Mouse (Mus musculus) B cell, adult 2 months (primary cell): ENCODE measurements around the gene Uchl1.

Source experiments
- DNase-seq, 2 experiments: peaks; one replicate each; pipeline ENCODE4 v3.0.0; 2022

The Uchl1 gene

DNA sequence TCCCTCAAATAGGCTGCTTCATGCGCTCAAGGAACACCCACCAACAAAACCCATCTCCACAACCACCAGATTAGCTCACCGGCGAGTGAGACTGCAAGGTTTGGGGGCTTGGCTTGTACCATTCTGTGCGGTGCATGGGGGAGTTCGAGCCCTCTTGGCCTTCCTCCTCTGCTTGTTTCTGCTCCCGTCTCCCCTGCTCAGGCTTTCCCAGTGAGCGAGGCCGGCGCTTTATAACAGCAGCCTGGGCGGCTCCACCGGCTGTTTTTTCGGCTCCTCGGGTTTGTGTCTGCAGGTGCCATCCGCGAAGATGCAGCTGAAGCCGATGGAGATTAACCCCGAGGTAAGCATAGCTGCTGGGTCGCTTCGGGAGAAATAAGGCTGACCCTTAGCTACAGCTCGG, at the start of gene Uchl1:
Uchl1 (plus strand) TSS at position 109 of the 400 bp plus-strand sequence.
- peak in 1 of 2 experiments; percentile 25 for DNase-seq

- DNase-seq, result no peak
Measured at GRCm38 (mm10) chr5:66627805-66628204, 48.1 kb upstream of the Uchl1 start.

- DNase-seq, result no peak
Measured at GRCm38 (mm10) chr5:66635459-66636079, 40.3 kb upstream of the Uchl1 start.

GRCm38 (mm10) chr5:66642156-66642555, 33.7 kb upstream of the Uchl1 start:
- DNase-seq, result no peak

GRCm38 (mm10) chr5:66643260-66643659, 32.6 kb upstream of the Uchl1 start:
- no peak for DNase-seq

DNA sequence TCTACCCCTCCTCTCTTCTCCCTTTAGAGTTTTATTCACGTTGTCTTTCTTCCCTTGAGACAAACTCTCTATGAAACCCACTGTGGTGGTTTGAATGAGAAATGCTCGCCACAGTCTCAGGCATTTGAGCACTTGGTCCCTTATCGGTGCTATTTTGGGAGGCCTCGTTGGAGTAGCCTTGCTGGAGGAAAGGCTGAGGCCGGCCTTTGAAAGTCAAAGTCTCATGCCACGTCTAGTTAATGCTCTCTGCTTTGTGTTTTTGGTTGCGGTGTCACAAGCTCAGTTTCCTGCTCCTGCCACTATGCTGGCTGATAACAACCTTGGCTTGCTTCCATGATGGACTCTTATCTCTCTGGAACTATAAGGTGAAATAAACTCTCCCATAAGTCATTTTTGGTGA, 28.4 kb upstream of the Uchl1 start:
- DNase-seq, result no peak

DNA sequence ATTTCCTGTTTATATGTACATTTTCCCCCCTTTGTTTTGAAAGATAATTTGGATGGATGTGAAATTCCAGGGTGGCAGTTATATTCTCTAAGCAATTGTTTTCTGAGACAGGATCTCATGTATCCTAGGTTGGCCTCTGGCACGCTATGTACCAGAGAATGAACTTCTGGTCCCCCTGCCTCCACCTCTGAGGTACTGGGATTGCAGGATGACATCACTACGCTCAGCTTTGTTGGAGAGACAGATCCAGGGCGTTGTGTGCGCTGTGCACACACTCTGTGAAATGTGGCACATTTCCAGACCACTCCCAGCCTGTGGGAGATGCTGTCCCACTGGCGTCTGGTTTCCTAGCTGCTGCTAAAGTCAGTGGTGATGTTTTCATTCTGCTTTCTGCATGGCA, 21.7 kb upstream of the Uchl1 start:
- no peak for DNase-seq

GRCm38 (mm10) chr5:66675189-66675890, 551 bp upstream of the Uchl1 start:
- DNase-seq, result no peak

- DNase-seq, result peak; percentile 13 to 22
Measured at GRCm38 (mm10) chr5:66676457-66677117, 696 bp downstream of the Uchl1 start.

DNA sequence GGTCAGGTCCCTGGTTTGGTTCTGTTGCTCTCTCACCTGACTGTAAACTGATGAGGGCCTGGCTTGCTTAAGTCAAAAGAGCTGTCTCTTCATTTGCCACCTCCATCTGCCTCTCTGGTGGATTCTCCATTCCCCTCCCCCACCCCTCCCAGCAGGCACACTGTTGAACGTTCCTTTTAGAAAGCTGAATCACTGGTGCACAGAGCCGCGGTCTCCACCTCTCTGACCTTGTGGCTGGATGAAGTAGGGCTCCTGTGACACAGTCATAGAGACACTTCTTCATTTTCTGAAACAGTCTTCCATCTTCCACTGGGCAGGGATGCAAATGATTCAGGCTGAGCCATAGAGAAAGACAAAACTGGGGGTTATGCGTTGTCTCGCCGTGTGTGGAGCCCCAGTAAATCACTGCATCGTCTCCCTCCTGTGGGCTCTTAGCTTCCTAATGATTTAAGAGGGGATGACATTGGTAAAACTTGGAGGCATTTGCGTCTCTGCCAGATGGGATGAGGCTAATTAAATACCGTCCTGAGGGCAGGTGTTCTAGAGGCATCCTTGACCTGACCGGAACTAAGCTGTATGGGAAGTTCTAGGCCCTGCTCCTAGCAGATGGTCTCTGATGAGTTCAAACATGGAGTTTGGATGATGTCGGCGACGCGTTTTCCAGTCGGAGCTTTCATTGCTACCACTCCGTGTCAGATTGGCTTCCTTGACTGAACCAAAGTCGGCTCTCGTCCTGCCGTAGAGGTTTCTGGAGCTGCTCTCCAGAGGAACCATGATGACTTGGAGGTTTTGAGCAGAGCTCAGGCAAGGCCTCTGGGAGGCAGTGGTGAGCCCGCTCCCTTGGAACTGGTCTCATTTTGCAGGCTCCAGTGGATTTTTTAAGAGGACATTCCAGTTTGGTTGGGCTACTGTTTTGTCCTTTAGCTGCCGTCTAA, 1.8 kb downstream of the Uchl1 start:
- no peak for DNase-seq

DNA sequence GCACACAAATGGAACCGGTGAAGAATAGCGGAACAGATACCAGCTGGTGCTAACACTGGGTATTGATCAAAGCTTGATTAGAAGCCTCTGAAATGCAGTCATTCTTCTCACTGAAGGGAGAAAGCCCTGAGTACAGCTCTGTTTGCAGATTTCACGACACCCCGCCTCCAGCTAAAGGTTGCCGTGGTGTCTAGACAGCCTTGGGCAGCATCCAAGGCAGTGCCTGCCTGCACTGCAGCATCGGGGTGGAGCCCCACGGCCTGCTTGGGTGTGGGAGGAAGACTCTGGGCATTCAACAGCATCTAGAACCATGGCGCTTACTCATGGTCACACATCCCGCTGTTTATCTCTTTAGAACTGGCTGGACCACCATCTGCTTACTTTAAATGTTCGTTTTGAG, 3.3 kb downstream of the Uchl1 start:
- DNase-seq, result no peak

DNA sequence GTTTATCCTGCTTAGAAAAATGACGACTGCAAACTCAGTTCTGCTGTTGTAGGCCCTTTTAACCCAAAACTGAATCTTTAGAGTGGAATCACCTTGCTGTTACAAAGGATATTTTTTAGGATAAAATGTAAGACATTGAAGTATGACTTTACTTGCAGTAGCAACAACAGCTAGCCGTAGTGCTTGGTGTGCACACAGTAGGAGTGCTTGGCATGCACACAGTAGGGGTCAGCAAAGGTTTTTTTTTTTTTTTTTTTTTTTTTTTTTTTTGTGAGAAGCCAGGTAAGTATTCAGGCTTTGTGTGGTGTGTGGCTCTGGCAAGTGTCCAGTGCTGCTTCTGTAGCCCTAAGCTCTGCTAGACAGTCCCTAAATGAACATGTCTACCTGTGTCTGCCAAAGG, 10.0 kb downstream of the Uchl1 start:
- DNase-seq, result no peak

DNA sequence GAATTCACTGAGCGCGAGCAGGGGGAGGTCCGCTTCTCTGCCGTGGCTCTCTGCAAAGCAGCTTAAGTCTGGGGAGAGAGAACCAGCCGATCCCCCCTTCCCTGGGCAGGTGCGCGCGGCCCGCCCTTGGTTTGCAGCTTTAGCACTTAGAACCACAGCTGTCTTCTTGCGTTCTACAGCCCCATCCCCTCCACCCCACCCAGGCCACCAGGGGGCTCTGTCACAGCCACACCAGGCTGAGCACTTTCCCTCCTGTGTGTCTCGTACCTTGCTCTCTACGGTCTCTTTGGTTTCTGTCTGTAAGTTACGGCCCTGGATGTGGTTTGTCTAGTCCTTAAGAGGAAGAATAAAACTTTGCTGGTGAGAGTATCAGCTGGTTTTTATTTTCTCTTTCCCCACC, 11.0 kb downstream of the Uchl1 start:
- peak; percentile 9 to 23 for DNase-seq

GRCm38 (mm10) chr5:66687737-66688136, 11.8 kb downstream of the Uchl1 start:
- no peak for DNase-seq

DNA sequence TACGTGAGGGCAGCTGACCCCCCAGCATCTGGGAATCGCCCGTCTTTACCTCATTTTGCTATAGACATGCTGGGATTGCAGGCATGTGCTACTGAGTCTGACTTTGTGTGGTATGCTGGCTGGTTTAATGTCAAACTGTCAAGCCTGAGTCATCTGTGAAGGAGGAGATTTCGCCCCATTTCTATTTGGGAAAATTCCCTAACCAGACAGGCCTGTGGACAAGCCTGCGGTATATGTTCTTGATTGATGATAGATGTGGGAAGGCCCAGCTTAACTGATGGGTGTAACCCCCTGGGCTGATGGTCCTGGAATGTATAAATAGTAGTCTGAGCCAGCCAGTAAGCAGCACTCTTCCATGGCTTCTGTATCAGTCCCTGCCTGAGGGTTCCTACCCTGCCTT, 12.4 kb downstream of the Uchl1 start:
- DNase-seq, result no peak

GRCm38 (mm10) chr5:66689796-66690195, 13.9 kb downstream of the Uchl1 start:
- no peak for DNase-seq

GRCm38 (mm10) chr5:66693231-66693630, 17.3 kb downstream of the Uchl1 start:
- DNase-seq, result no peak

- DNase-seq, result peak; percentile 47 to 53
Measured at GRCm38 (mm10) chr5:66697119-66697518, 21.2 kb downstream of the Uchl1 start.

GRCm38 (mm10) chr5:66699911-66700310, 24.0 kb downstream of the Uchl1 start:
- DNase-seq, result no peak

- no peak for DNase-seq
Measured at GRCm38 (mm10) chr5:66701951-66702350, 26.1 kb downstream of the Uchl1 start.

DNA sequence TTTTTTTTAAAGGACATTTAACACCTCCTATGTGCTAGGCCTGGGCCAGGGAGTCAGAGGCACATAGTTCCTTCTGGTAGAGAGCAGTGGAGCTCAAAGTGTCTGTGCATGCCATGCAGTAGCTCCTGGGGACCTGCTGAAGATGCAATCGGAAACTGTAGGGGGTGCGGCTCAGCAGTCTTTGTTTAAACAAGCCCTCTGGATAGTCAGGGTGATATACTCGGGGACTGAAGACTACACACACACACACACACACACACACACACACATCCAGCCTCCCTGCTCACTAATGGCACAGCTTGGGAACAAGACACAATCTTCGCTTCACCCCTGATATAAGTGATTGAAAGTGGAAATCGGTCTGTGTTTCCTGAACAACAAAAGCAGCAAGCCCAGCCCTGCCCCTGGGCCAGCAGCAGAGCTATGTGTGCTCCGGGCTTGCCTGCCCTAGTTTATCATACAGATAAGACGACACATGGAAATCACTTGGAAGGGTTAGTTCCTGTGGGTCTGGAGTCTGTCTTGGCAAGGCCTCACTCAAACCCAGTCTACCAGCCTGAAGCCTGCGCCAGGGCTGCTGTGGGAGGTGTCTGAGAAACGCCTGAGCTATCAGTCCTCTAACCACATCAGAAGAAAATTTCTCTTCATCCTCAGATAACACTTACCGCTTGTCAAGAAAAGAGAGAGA, 27.6 kb downstream of the Uchl1 start:
- DNase-seq, result no peak

GRCm38 (mm10) chr5:66707859-66708258, 32.0 kb downstream of the Uchl1 start:
- no peak for DNase-seq
